Mouse (Mus musculus): ENCODE data around the gene Ntsr1. TPM values are rescaled to one million over a fixed set of nuclear protein-coding genes. Genes with fewer than 3 reads are reported as not detected.

Ntsr1 gene
- total RNA-seq, 2 experiments from 2014 or later = not detected

Other genes with a start within 250 kb of the Ntsr1 start
- gene Rps21, start 242.6 kb upstream of the Ntsr1 start, total RNA-seq (2015; ENCODE audit: low replicate concordance) = 412 and 611 TPM in 2 replicates
- 390 and 599 TPM in 2 replicates for gene Rps21, start 242.6 kb upstream of the Ntsr1 start, total RNA-seq (2017; ENCODE audit: low replicate concordance)
- gene Cables2, start 226.5 kb upstream of the Ntsr1 start, total RNA-seq (2015; ENCODE audit: low replicate concordance) = 8.8 and 9.4 TPM in 2 replicates
- 7.6 and 9.2 TPM in 2 replicates for gene Cables2, start 226.5 kb upstream of the Ntsr1 start, total RNA-seq (2017; ENCODE audit: low replicate concordance)
- not detected in 2 replicates for gene Rbbp8nl, start 210.1 kb upstream of the Ntsr1 start, total RNA-seq (2015; ENCODE audit: low replicate concordance)
- gene Rbbp8nl, start 210.1 kb upstream of the Ntsr1 start, total RNA-seq (2017; ENCODE audit: low replicate concordance) = not detected in 2 replicates
- not detected in 2 replicates for gene Gata5, start 165.3 kb upstream of the Ntsr1 start, total RNA-seq (2015; ENCODE audit: low replicate concordance)
- not detected in 2 replicates for gene Gata5, start 165.3 kb upstream of the Ntsr1 start, total RNA-seq (2017; ENCODE audit: low replicate concordance)
- 5.9 and 8.3 TPM in 2 replicates for gene Slco4a1, start 43.7 kb upstream of the Ntsr1 start, total RNA-seq (2015; ENCODE audit: low replicate concordance)
- gene Slco4a1, start 43.7 kb upstream of the Ntsr1 start, total RNA-seq (2017; ENCODE audit: low replicate concordance) = 1.5 TPM in 1 of 2 replicates, not detected in the other
- 13.4 and 16.9 TPM in 2 replicates for gene Mrgbp, start 81.3 kb downstream of the Ntsr1 start, total RNA-seq (2015; ENCODE audit: low replicate concordance)
- gene Mrgbp, start 81.3 kb downstream of the Ntsr1 start, total RNA-seq (2017; ENCODE audit: low replicate concordance) = 12.1 and 14.3 TPM in 2 replicates
- 31.7 and 33.1 TPM in 2 replicates for gene Ogfr, start 89.3 kb downstream of the Ntsr1 start, total RNA-seq (2015; ENCODE audit: low replicate concordance)
- gene Ogfr, start 89.3 kb downstream of the Ntsr1 start, total RNA-seq (2017; ENCODE audit: low replicate concordance) = 25.0 and 55.8 TPM in 2 replicates
- 1.1 and 2.1 TPM in 2 replicates for gene Col9a3, start 97.8 kb downstream of the Ntsr1 start, total RNA-seq (2015; ENCODE audit: low replicate concordance)
- 0.51 TPM in 1 of 2 replicates, not detected in the other for gene Col9a3, start 97.8 kb downstream of the Ntsr1 start, total RNA-seq (2017; ENCODE audit: low replicate concordance)
- gene Tcfl5, start 142.7 kb downstream of the Ntsr1 start, total RNA-seq (2015; ENCODE audit: low replicate concordance) = not detected in 2 replicates
- not detected in 2 replicates for gene Tcfl5, start 142.7 kb downstream of the Ntsr1 start, total RNA-seq (2017; ENCODE audit: low replicate concordance)
- gene Dido1, start 210.0 kb downstream of the Ntsr1 start, total RNA-seq (2015; ENCODE audit: low replicate concordance) = 63.4 and 66.2 TPM in 2 replicates
- 107 and 109 TPM in 2 replicates for gene Dido1, start 210.0 kb downstream of the Ntsr1 start, total RNA-seq (2017; ENCODE audit: low replicate concordance)
- gene Gid8, start 210.1 kb downstream of the Ntsr1 start, total RNA-seq (2015; ENCODE audit: low replicate concordance) = 193 and 195 TPM in 2 replicates
- 276 and 301 TPM in 2 replicates for gene Gid8, start 210.1 kb downstream of the Ntsr1 start, total RNA-seq (2017; ENCODE audit: low replicate concordance)
- gene Slc17a9, start 225.3 kb downstream of the Ntsr1 start, total RNA-seq (2015; ENCODE audit: low replicate concordance) = 6.1 and 6.3 TPM in 2 replicates
- 0.38 and 2.6 TPM in 2 replicates for gene Slc17a9, start 225.3 kb downstream of the Ntsr1 start, total RNA-seq (2017; ENCODE audit: low replicate concordance)

All from erythroid progenitor cell, adult 5-6 weeks (primary cell).